Mouse (Mus musculus) gastrocnemius, postnatal 25 days (tissue): ENCODE measurements around the gene Zfp2. TPM values are rescaled to one million over a fixed set of nuclear protein-coding genes. Genes with fewer than 3 reads are reported as not detected.

Experiments
- DNase-seq: peaks from one replicate; pipeline ENCODE4 v3.0.0; 2022
- long read RNA-seq, 2 experiments: library from polyadenylated mRNA; stranded (forward); transcript quantifications; one replicate each; pipeline ENCODE4 v2.0.0; 2021
- total RNA-seq, 2 experiments: library from RNA; stranded (reverse); gene quantifications; 1 replicate in 1 of 2; 2 replicates in 1 of 2; pipeline ENCODE4 v1.2.3; 2021

Zfp2 gene
- total RNA-seq, result 1 to 10 TPM; 4.5 to 5.4 TPM
- long read RNA-seq, experiment 1, partial matches to known transcripts, result 1 of 3 reads
- long read RNA-seq, experiment 1, other reads (novel, unspliced or antisense), result 1 of 3 reads
- long read RNA-seq, experiment 2, partial matches to known transcripts, result 1 of 8 reads
- long read RNA-seq, experiment 2, other reads (novel, unspliced or antisense), result 7 of 8 reads

- peak; percentile 89 for DNase-seq
These were observed at the start of gene Zfp2 for GRCm38 (mm10) chr11:50915671-50916320. Zfp2 (minus strand) TSS chr11:50916165.

- DNase-seq, result no peak
These were observed 48.9 kb upstream of the Zfp2 start for GRCm38 (mm10) chr11:50964886-50965285.

DNA sequence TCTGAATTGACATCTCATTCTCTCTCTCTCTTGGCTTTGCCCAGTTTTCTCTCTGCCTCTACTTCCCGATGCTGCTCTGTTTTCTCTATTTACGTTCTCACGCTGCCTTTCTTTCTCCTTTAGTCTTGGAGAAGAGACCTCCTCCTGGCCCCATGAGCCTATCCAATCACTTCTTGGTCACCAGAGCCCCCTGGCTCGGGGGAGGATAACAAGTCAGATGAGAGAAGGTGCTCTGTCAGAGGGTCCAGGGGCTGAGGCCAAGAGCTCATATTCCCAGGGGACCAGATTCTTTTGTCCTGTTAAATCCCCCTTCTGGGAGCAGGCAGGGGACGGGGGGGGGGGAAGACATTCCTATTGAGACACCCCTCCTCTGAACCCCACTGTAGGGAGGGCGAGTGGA lies 37.7 kb upstream of the Zfp2 start, which contains the start of gene Prop1:
Prop1 (minus strand) TSS at position 101 of the 400 bp plus-strand sequence.
- DNase-seq, result no peak

GRCm38 (mm10) chr11:50952290-50952689 lies 36.3 kb upstream of the Zfp2 start:
- DNase-seq, result no peak

DNA sequence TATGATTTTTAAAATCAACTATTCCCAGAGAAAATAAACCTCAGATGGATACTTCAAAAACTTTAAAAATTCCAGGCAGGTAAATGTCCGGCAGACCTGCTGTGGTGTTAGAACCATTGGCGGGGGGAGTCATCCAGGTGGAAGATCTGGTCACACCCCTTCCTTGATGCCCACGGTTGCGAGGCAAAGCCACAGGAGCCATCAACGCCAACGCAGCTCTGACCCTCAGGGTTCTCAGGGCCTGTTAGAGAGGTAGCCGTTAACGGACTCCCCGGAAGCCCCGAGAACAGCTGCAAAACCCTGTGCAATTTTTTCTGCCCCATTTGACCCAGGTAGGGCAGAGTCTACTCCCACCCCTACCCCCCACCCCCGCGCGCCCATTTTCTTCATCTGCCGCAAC lies 27.5 kb upstream of the Zfp2 start, which contains the start of gene 4933414I15Rik:
4933414I15Rik (minus strand) TSS at position 260 of the 400 bp plus-strand sequence.
- DNase-seq, result no peak

GRCm38 (mm10) chr11:50942386-50942785 lies 26.4 kb upstream of the Zfp2 start:
- DNase-seq, result no peak

DNA sequence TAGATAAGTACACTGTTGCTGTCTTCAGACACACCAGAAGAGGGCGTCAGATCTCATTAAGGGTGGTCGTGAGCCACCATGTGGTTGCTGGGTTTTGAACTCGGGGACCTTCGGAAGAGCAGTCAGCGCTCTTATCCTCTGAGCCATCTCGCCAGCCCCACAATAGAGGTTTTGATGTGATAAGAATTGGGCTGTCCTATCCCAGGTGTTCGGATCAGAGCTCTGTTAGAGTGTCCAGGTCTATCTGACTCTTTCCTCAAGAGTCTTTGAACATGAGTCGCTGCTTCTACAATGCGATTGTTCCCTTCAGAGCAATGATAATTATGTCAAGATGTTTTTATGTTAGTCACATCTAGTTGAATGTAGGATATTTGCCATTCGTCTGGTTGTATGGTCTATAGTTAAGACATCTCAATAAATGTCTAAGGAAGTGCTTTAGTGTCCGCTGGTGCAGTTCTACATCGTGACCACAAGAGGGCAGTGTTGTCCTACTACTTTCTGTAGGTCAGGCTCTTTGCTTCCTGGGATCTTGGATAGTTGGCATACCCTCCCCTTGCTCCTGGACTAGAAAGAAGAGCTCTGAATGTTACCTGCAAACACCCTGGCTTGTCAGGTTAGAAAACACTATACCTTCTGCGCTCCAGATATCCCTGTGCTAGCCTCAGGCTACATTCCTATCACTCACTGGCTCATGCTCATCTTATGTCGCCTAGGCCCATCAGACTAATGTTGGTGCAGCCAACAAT lies 23.8 kb upstream of the Zfp2 start:
- no peak for DNase-seq

GRCm38 (mm10) chr11:50938435-50938834 lies 22.5 kb upstream of the Zfp2 start:
- DNase-seq, result no peak

DNA sequence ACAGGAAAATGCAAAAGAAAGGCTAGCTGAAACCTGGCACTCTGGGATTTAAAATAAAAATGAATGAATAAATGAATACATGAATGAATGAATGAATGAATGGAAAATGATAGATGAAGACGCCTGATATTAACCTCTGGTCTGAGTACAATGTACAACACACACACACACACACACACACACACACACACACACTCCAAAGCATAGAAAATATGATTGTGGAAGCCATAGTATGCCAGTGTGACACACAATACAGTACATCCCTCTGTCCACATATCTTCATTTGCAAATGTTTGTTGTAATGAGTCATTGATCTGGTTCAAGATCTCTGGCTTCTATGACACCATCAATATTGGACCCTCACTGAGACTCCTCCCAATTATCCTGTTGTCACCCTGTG lies 16.1 kb upstream of the Zfp2 start:
- no peak for DNase-seq

- DNase-seq, result peak; percentile 81
These were observed 15.5 kb upstream of the Zfp2 start, which contains the start of gene Zfp354b for GRCm38 (mm10) chr11:50931451-50931866. Zfp354b (minus strand) TSS chr11:50931633.

- DNase-seq, result no peak
These were observed 15.1 kb upstream of the Zfp2 start for GRCm38 (mm10) chr11:50931021-50931420.

DNA sequence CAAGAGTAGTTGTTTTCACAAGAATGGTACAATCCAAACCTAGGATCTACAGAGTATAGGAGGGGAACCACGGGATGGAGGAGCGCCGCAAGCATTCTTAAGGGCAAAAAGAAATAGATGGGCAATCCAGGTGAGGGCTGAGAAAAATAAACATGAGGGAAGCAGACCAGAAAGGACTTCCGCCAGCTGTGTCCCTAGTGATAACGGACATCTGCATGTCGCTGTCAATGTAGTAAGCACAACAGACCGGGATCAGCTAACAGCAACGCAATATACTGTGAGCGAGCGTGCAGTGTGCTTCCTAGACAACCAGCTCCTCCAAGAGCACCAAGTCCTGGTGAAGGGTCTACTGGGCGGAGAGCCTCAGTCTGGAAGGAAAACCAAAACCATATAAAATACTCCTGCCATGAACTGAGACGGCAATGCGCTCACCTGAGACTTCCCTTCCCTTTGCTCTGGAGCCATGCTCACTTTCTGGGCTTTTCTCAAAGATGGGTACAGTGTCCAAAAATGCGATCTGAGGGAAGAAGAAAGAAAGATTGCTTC lies 14.6 kb upstream of the Zfp2 start:
- no peak for DNase-seq

- no peak for DNase-seq
These were observed 1.5 kb downstream of the Zfp2 start for GRCm38 (mm10) chr11:50914461-50914860.

GRCm38 (mm10) chr11:50913301-50913700 lies 2.7 kb downstream of the Zfp2 start:
- no peak for DNase-seq

DNA sequence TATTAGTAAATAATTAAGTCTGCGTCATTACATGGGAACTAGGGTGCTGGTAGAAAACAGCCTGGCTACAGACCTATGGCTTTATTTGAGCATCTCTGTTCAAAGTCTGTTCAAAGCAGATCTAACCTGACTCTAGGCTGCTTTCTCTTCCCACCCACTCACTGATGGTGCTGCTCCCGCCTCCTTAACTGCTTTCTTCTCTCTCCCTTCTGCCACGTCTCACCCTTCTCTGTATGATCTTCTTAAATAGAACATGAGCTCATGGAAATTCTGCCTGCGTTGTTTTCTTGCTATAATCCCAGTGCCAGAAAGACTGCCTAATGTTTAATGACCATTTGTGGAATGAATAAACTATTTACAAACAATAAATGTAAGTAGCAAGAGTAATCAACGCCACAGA lies 7.8 kb downstream of the Zfp2 start:
- DNase-seq, result no peak

DNA sequence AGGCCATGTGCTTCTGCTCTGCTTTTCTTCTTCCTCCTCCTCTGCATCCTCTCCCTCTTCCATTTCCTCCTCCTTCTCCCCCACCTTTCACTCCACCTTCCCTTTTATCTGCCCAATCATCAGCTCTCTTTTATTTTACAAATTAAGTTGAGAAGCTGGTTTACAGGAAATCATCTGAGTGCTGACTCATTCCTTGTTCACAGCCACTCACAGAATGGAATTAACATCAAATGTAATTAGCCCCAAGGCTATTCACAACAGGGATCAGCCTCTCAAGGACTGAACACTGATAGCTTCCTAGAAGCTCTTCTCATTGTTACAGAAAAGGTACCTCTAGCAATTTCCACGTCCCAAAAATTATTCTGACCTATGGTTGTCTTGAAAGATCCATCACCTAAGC lies 18.6 kb downstream of the Zfp2 start:
- DNase-seq, result no peak

GRCm38 (mm10) chr11:50892441-50892840 lies 23.5 kb downstream of the Zfp2 start:
- no peak for DNase-seq

GRCm38 (mm10) chr11:50887390-50888128 lies 28.4 kb downstream of the Zfp2 start, which contains the start of gene Zfp454:
Zfp454 (minus strand) TSS chr11:50887651.
- peak; percentile 84 for DNase-seq

DNA sequence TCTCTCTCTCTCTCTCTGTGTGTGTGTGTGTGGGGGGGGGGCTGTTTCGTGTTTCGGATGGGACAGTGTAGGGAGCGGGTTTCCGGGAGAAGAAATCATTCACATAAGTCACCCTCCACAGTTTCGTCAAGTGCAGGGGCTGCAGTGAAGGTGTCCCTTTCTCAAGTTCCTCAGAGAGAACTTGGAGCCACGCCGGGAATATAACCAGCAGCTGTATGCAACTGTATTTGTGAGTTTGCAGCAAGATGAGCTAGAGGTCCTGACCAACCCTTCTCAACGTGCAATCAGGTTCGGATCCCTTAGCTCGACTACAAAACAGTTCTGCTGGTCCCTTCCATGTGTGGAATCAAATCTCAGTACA lies 29.1 kb downstream of the Zfp2 start:
- no peak for DNase-seq

GRCm38 (mm10) chr11:50886231-50886932 lies 29.6 kb downstream of the Zfp2 start:
- DNase-seq, result no peak

GRCm38 (mm10) chr11:50883756-50884155 lies 32.2 kb downstream of the Zfp2 start:
- no peak for DNase-seq
